21 mouse cellular contexts compared by ENCODE assay signal in genomic region chr10:30446572-30446971, GRCm38 (mm10).
DNase-seq lines count a peak whose midpoint lies in the region; ATAC-seq lines count a peak whose summit lies in the region.
"Had no signal": no experiment of that assay in that cellular context is flagged by ENCODE, and none has a peak within 500 bp of the region (broad histone marks: within the 10 kb centered on the region; RNA-seq: fewer than 3 reads in every experiment).

No protein-coding gene starts in this region.

- no peak for DNase-seq in frontal cortex, postnatal 36 days (ENCODE audit: low spot score in 2 of 2)
- peak; percentile 4 to 63 for DNase-seq in left cerebral cortex, postnatal 14 days (ENCODE audit: low spot score in 2 of 2)
- no peak for DNase-seq in left cerebral cortex, adult 11 months (ENCODE audit: low spot score)
- DNase-seq in brain, embryonic 18.5 days (ENCODE audit: low read depth, low spot score): peak; percentile 70
- DNase-seq in thymus, postnatal 36 days: no peak
- no peak for DNase-seq in testis, postnatal 10 days (ENCODE audit: low spot score)
- DNase-seq: adrenal gland, adult 2 months; adrenal gland, postnatal 36 days; cerebellum, adult 11 months; cerebellum, adult 9-11 months; embryo, embryonic 11 days; gastrocnemius, postnatal 10 days; heart, postnatal 10 days; kidney, adult 9 months; kidney, postnatal 10 days; lung, postnatal 36 days; thymus, postnatal 14 days had no signal

- intact Hi-C loops in left cerebral cortex, postnatal 14 days (cut with DNase I): no loop called here

- ATAC-seq in frontal cortex, adult (ENCODE audit: low TSS enrichment): peak; percentile 62
- ATAC-seq: activated CD4-positive, CD25-positive, alpha-beta regulatory T cell, adult 4 months; intestine, postnatal 0 days; midbrain, embryonic 16.5 days had no signal

Comparison
In these comparisons a context has a peak if more than half of its experiments do, and no peak if none do; other contexts are left out.
1. DNase-seq: peak in left cerebral cortex, postnatal 14 days (2 of 2) and brain, embryonic 18.5 days (single experiment); none in frontal cortex, postnatal 36 days (0 of 2), left cerebral cortex, adult 11 months (single experiment), thymus, postnatal 36 days (0 of 2) and testis, postnatal 10 days (single experiment).